Mouse (Mus musculus): ENCODE data around the gene Gpcpd1.

GRCm38 (mm10) chr2:132582227-132582626 is 5.3 kb downstream of the Gpcpd1 start:
- no peak for TF ChIP-seq GATA1 (IDR thresholded peaks at IDR 0.05; ENCODE audit: low read length)
- no peak for TF ChIP-seq TAL1 (IDR thresholded peaks at IDR 0.05; ENCODE audit: low read length)

Data from erythroblast, embryonic 14.5 days (primary cell).